Mouse (Mus musculus): ENCODE results near the gene Vav2.

- TF ChIP-seq POLR2A (IDR thresholded peaks at IDR 0.05; ENCODE audit: insufficient read depth, low read depth, low read length) (no peak), CTCF (IDR thresholded peaks at IDR 0.05) (no peak)
These were observed 19.9 kb downstream of the Vav2 start for GRCm38 (mm10) chr2:27406928-27407327.
